Mouse (Mus musculus) v-Abl transformed pro-B cells (cell line): Measurements from ENCODE around the gene 1700001K19Rik.

Experiments
- in situ Hi-C, 2 experiments: fragments of 400-800 bp; cut with MboI; formaldehyde crosslinking; loops; one replicate each; pipeline ENCODE4 v1.15.1; 2025; ENCODE audit not compliant: unreplicated experiment in 2 of 2

Gene 1700001K19Rik

DNA sequence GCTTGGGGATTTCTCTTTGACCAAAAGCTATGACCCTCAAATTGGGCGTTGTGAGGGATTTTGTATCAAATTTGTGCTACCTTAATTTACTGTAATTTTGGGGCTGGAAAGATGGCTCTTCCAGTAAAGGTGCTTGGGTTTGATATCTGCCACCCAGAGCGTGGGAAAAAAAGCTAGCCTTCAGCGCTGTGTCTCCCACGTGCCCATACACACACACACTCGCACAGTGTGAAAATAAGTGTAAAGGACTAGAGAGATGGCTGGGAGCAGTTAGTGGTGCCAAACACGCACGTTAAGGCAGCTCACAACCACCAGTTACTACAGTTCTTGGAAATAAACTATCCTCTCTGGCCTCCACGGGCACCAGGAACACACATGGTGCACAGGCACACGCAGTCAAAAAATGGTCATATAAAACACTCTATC is 14.6 kb upstream of the 1700001K19Rik start:
- in situ Hi-C loops, result no loop called here

DNA sequence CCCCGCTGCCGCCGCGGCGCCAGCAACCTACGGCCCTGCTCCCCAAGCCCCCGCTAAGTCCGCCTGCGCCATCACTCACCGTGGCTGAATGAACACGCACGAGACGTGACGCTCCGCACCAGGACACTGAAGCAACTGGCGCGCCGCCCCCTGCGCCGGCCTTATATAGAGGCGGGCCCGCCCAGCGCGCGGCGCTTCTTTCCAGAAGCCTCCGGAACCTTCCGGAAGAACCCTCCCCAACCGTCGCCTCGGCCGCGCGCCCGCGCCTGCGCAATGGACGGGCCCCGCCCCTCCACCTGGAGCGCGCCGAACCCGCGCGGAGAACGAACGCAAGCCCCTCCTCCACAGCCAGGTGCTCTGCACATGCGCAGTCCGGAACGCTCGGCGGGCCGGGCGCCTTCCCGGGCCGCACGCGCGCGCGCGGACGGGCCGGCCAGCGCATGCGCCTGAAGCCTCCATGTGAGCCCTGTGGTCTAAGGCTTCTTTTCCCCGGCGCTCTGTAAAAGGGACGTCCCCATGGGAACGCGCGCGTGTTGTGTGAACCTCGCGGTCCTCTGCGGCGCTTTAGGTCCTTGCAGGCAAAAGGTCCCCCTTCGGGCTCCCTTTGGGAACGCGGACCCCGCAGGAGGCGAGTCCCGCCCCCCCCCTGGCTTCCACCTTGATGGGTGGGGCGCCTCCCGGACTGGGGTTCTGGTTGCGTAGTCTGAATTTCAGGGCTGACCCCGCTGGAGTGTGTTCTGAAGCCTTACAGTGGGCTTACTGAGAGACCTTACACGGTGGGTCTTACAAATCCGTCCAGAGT is 14.0 kb upstream of the 1700001K19Rik start:
- in situ Hi-C loops, result no loop called here

DNA sequence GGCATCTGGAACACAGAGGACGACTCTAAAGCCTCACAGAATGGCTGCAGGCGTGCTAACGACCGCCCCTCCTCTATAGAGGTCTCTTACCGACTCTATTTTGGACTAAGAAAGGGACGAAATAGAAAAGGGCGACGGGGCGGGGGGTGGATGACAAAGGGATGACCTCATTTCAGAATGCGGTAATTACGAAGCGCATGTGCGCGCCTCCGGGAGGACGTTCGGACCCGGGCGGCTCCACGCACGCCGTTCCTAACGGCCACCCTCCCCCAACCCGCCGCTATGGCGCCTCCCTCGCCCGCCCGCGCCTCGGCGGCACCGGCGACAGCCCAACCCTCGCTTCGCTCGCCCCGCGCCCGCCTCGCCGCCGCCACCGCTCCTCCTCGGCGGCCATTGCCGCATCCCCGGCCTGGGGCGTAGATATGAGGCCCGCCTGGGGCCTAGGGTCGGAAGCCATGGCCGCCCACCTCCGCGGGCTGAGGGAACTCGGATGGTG is 13.3 kb upstream of the 1700001K19Rik start:
- in situ Hi-C loops, result no loop called here

DNA sequence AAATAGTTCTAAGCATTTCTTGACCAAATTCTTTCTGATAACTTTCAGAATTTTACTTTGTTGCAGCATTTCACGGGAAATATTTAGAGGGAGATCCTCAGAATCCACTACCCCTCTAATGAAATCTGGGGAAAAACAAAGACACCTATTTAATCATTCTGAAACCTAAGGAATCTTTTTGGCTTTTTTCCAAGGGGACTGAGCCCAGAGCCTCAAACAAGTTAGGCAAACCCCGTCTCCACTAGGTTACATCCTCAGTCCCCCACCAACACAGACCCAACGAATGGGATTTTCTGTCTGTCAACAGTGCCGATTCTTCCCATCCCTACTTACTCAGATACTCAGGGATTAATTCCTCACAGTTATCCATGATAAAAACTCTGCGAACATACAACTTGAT is 11.0 kb upstream of the 1700001K19Rik start:
- in situ Hi-C loops, result loop anchor here in 1 of 2 experiments (5.0 kb wide), 1 partner anchor 91 kb away; the partner anchor contains the start of gene Dync1h1

DNA sequence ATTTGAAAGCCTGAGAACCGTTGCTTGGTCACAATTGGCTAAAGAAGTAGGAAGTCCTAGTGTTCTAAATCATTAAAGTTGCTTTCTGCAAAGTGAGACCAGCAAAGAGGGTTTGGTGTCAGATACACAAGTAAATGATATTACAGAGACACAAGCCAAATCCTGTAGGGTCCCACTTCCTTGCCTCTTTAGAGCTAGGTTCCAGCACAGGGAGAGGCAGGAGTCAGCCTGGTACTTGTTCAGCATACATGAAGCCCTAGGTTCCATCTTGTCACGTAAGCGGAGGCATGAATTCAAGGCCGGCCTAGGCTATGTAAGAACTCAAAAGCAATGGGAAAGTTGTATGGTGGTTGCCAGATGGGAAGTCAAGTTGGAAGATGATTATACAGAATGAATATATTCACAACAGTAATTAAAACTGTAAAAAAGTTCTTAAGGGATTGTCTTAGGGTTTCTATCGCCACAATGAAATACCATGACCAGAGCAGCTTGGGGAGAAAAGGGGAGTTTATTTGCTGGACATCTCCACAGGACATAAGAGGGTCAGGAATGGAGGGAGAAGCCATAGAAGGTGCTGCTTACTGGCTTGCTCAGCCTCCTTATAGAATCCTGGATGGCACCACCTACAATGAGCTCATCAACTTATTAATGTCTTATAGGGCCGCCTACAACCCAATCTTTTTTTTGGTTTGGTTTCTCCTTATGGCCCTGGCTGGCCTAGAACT is 7.7 kb upstream of the 1700001K19Rik start:
- in situ Hi-C loops, result loop anchor here in 1 of 2 experiments (5.0 to 10.0 kb wide), 2 partner anchors 88 to 155 kb away; partner anchors contain the start of genes Dync1h1 and Mok

DNA sequence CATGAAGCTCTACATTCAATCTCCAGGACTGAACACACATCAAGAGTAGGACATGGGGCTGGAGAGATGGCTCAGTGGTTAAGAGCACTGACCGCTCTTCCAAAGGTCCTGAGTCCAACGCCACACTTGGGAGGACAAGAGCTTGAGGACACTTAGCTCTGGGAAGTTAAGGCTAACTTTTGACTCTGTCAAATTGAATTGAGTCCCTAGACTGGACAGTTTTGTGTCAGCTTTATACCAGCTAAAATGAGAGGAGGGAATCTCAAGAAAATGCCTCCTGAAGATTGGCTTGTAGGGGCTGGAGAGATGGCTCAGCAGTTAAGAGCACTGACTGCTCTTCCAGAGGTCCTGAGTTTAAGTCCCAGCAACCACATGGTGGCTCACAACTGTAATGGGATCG is 6.5 kb upstream of the 1700001K19Rik start:
- in situ Hi-C loops, result loop anchor here in 1 of 2 experiments (10.0 kb wide), 1 partner anchor 156 kb away; the partner anchor contains the start of gene Mok

DNA sequence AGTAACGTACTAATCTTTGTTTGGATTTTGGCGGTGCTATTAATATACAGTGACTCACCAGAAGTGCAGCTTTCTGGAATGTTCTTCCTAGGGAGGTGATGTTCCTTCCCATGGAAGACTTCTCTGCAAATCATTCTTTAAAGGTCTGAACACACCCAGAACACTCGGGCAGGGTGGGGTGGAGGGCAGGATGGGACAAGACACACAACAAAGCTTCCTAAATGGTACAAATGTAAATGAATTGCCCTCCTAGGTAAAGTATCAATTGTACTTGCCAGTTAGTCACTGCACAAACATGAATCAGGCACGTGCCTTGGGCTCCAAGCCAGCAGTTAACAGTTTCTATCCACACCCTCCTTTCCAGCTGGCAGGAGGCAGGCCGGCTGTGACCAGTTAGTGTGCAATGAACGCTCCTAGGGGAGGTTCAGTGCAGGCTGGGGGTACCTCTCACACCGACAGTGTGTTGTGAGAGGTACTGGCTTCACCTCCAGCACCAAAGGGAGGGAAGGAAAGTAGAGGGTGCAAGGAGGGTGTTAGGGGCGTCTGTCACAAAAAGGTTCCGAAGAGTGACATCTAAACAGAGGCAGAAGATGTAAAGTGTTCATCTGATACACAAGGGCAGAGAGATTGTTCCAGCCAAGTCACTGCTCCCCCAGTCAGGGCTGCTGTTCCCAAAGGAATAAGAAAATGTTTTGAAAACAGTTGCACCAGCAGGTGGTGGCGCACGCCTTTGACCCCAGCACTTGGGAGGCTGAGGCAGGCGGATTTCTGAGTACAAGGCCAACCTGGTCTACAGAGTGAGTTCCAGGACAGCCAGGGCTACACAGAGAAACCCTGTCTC is 5.7 kb upstream of the 1700001K19Rik start:
- in situ Hi-C loops, result loop anchor here in 1 of 2 experiments (10.0 kb wide), 1 partner anchor 157 kb away; the partner anchor contains the start of gene Mok

DNA sequence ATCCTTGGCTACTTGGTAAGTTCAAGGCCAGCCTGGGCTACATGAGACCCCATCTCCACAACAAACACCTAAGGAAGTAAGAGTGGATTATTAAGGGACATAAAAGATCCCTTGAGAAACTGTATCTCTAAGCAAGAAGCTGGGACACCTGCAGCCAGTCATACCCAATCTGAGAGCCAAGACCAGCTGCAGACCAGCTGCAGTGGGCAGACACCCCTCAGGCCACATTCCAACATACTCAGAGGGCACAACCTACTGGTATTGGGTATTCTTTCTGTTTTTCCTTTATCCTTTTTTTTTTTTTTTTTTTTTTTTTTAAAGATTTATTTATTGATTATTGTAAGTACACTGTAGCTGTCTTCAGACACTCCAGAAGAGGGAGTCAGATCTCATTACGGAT is 1.2 kb upstream of the 1700001K19Rik start:
- in situ Hi-C loops, result loop anchor here in 1 of 2 experiments (10.0 kb wide), 1 partner anchor 161 kb away; the partner anchor contains the start of gene Mok

DNA sequence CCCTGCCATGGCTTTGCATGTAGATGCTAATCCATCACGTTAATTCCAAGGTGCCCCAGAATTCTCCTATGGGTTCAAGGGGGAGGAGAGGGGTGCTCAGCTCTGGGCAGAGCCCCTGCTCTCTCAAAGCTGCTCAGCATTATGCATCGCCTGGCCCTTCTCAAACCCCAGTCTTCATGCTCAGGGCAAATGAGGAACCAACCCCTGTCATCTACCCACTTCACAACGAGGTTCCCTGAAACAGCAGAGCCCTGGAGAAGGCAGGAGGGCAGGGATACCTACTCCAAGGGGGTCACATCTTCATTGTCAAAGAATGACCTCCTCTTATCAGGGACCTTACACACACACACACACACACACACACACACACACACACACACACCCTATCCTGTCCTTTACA is 541 bp downstream of the 1700001K19Rik start:
- in situ Hi-C loops, result loop anchor here in 1 of 2 experiments (10.0 kb wide), 1 partner anchor 163 kb away; the partner anchor contains the start of gene Mok

DNA sequence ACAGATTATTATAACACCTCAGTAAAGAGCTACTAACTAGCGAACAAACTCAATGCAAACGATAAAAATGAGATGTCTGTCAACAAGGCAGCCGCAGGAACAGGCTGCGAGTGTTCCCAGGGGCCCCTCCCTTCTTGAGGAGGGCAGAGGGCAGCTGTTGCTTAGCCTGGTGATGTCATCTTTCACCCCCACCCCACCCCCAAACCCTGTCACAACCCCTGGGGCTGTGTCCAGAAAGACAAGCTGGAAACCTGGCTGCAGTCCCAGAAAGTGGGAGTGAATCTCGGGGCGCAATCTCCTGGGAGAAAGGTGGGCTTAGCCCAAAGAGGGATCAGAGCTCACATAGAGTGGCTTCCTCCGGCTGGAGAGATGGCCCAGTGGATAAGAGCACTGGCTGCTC is 1.2 kb downstream of the 1700001K19Rik start:
- in situ Hi-C loops, result loop anchor here in 1 of 2 experiments (10.0 kb wide), 1 partner anchor 164 kb away; the partner anchor contains the start of gene Mok

DNA sequence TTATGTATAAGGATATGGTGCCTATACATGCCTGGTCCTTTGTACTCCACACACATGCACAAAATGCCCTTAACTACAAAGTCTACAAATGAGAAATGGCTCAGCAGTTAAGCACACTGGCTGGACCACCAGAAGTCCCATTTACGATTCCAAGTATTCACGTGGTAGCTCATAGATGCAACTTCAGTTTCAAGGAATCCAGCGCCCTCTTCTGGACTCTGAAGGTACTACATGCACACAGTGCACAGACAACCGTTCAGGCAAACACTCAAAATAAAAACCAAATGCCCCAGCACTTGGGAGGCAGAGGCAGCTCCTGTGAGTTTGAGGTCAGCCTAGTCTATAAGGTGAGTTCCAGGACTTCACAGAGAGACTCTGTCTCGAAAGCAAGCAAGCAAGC is 8.2 kb downstream of the 1700001K19Rik start:
- in situ Hi-C loops, result loop anchor here (10.0 kb wide), 1 partner anchor 259 kb away; no protein-coding TSS in a partner anchor

DNA sequence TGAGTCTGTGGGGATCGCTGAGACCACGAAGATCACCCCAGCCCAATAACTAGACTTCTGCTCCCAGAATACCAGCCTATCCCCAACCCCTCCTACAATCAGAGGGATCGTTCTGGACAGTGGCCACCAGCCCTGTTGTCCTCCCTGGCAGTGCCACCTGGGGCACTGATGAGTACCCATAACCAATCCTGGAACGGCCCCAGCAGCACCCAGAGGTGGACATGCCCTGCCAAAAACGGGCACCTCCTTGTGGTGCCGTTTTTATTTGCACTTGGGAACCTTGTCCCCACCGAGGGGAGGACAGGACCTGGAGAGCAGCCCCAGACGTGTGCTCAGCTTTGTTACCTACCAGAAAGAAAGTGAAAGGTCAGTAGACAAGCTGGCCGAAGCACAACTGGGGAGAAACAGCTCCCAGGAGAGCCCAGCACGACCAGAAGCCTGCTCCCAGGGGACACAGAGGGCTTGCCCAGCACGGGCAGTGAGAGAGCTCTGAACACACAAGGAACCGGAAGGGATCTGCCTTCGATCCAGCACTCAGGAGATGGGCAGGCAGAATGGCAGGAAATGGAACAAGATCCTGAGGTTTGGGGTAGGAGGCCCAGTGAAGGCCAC is 14.8 kb downstream of the 1700001K19Rik start:
- in situ Hi-C loops, result no loop called here

DNA sequence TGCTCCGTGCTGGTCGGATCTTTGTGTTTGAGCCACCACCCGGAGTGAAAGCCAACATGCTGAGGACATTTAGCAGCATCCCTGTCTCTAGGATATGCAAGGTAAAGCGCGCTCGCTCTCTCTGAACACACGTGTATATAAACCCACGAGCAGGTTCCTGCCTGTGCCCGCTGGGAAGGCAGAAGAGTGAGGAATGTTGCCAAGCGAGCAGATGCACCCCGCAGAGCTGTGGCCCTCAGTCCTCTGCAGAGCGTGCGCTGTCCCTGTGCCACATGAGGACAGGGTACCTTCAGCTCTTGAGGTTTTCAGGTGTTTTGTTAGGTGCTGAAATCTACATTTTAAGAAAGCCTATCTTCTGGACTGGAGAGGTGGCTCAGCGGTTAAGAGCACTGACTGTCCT is 20.7 kb downstream of the 1700001K19Rik start:
- in situ Hi-C loops, result no loop called here

DNA sequence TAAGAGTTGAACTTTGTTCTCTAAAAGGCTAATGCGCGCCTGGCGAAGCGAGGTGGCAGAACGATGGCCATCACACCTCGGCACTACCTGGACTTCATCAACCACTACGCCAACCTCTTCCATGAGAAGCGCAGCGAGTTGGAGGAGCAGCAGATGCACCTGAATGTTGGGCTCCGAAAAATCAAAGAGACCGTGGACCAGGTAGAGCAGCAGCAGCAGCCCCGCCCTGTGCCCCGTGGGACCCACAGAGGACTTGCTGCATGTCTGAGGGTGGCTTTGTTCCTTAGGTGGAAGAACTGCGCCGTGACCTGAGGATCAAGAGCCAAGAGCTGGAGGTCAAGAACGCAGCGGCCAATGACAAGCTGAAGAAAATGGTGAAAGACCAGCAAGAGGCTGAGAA is 31.0 kb downstream of the 1700001K19Rik start:
- in situ Hi-C loops, result loop anchor here in 1 of 2 experiments (5.0 kb wide), 1 partner anchor 34 kb away; no protein-coding TSS in a partner anchor

DNA sequence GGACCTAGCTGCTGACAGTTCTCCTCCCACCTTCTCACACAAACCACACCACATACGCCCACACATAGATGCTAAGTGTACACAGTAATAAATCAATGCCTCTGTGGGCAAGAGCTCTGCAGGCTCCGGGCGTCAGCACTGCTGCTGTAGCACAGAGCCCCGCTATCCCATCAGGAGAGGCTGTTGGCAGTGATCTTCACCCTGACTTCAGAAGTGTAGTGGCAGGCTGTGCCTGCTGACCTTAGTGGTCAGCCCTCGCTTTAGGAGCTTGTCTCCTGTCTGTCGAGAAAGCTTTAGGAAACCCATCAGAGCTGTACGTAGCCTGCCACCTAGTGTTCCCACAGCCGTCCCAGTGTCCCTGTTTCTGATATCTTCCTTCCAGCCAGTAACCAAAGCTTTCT is 32.2 kb downstream of the 1700001K19Rik start:
- in situ Hi-C loops, result loop anchor here in 1 of 2 experiments (5.0 kb wide), 1 partner anchor 33 kb away; no protein-coding TSS in a partner anchor

DNA sequence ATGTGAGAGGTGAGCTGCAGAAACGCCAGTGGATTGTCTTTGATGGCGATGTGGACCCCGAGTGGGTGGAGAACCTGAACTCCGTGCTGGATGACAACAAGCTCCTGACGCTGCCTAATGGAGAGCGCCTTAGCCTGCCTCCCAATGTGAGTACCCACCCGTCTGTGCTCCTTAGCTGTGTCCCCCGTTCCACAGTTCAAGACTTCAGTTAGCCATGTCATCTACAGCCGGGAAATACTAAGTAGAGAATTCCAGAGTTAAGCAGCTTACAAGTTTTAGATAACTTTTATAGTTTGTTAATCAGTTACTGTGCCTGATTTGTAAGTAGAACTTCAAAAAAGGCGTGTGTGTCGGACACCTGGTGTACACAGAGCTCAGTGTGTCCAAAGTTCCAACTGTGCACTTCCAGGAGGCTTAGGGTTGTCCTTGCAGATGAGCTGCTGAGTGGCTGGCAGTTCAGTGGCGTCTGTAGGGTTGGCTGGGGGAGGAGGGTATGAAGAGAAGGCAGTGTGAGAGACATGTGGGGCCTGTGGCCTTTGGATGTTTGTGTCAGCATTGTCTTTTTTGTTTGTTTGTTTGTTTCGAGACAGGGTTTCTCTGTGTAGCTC is 44.8 kb downstream of the 1700001K19Rik start:
- in situ Hi-C loops, result no loop called here

DNA sequence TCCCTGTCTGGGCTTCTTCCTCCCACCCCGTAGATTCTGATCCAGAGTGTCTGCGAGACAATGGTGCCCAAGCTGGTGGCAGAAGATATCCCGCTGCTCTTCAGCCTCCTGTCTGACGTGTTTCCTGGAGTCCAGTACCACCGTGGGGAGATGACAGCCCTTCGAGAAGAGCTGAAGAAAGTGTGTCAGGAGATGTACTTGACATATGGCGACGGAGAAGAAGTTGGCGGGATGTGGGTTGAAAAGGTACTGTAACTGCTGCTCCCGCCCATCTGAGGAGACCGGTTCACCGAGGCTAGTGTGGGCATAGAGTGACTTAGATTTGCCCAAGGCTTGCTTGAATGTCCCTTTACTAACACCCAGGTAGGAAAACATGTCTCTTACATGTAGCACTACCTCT is 46.1 kb downstream of the 1700001K19Rik start:
- in situ Hi-C loops, result no loop called here

DNA sequence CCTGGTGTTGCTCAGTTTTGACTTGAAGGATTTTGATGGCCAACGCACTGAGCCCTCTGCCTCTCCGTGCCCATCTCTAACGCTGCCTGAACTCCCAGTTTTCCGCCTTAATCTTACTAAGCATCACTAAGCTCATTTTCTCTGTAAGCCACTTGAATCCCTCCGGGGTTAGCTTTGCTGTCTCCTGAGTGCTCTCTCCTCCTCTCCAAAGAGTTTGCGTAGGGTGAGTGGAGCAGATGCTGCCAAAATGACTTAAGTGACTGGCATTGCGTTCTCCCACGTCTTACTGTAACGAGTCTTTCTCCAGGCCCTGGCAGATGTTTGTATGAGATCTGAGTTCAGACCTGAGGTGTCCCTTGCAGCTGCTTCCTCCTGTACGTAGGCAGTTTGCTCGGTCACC is 52.4 kb downstream of the 1700001K19Rik start:
- in situ Hi-C loops, result no loop called here
